Mouse (Mus musculus) urinary bladder, postnatal 10 days (tissue): ENCODE data around the gene Gm45213.

Experiments
- DNase-seq: peaks from one replicate; pipeline ENCODE4 v3.0.0; 2022; ENCODE audit warnings: low spot score

The Gm45213 gene

GRCm38 (mm10) chr7:66106581-66107056 is 63.2 kb downstream of the Gm45213 start:
- no peak for DNase-seq

- no peak for DNase-seq
Measured at GRCm38 (mm10) chr7:66107206-66107605, 63.8 kb downstream of the Gm45213 start.

DNA sequence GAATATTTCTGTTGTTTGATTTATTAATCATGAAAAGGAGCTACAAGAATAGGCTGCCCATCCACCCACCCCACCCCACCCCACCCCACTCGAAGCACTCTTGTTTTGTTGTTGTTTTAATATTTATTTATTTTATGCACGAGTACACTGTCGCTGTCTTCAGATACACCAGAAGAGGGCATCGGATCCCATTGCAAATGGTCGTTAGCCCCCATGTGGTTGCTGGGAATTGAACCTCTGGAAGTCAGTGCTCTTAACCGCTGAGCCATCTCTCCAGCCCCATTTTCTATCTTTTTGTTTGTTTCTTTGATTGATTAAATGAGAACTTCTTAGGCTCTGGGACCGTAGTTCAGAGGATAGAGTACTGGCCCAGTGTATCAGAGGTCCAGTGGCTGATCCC is 64.5 kb downstream of the Gm45213 start:
- no peak for DNase-seq

- DNase-seq = peak; percentile 71
Measured at GRCm38 (mm10) chr7:66108961-66109854, 65.8 kb downstream of the Gm45213 start, which contains the start of gene Chsy1. Chsy1 (plus strand) TSS chr7:66109515.

- DNase-seq = no peak
Measured at GRCm38 (mm10) chr7:66109855-66110635, 66.6 kb downstream of the Gm45213 start.

DNA sequence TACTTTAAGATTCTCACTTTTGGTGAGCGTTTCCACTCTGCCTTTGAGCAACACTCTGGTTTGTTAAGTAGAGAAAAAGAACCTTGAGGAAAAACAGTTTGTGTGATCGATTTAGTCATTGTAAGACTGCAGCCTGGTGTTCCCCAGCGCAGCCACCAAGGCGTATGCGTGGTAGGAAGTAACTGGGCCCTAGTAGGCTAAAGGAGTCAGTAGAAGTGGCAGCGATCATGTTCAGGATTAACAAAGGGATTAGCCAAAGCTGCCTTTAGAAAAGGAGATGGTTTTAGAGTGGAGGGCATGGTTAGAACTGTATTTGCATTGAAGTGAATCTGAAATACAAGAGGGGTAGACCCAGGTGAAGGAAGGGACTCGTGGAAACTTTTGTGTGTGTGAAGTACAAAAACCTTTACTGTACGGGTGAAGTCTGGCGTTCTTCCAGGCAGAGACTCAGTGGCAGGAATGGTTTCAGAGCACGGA is 67.3 kb downstream of the Gm45213 start:
- no peak for DNase-seq

DNA sequence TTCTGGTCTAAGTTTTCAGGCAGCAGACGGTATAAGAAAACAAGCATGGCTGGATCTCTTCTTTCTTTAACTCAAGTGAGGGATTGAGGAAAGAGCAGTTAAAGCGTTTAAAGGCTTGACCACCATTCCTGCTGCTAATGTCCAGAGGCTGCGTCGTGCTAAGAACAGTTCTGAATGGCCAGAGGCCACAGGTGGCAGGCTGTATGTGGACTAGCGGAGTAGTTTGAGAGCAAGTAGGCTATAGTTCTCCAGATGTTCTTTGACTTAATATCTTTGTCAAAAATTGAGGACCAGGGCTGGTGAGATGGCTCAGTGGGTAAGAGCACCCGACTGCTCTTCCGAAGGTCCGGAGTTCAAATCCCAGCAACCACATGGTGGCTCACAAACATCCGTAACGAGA is 67.8 kb downstream of the Gm45213 start:
- no peak for DNase-seq
